ENCODE assay signal across 8 mouse cellular contexts in the genomic region with DNA sequence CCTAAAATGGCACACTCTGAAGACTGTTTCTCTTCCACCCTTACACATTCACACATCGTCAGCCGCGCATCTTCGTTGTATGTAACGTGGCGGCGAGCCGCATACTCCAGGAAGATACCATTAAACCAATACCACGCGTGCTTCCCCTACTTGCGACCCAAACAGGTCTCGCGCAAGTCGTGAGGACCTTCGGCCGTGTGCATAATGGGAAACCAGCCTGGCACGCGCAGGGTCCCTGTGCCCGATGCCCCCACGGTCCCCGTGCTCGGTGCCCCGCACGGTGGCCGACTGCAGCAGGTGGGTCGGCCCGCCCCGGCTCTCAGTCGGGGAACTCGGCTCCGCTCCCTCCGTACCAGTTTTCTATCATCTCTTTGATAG. TPM values are rescaled to one million over a fixed set of nuclear protein-coding genes. Genes with fewer than 3 reads are reported as not detected.
DNase-seq lines count a peak whose midpoint lies in the region; ATAC-seq and TF ChIP-seq lines count a peak whose summit lies in the region.

No protein-coding gene starts in this region.

- peaks cover 26% of the 10 kb centered on the region for H3K4me1 ChIP-seq in kidney, postnatal 0 days (replicated peaks; ENCODE audit: insufficient read depth, low read length)
- H3K4me1 ChIP-seq in bone marrow, adult 2 months (ENCODE audit: control insufficient read depth, insufficient read depth, low read length): no peaks in the 10 kb centered on the region; the same call in 1 of the 2 replicates

- H3K27me3 ChIP-seq in kidney, postnatal 0 days (ENCODE audit: insufficient read depth, low read length): no peaks in the 10 kb centered on the region

- no peaks in the 10 kb centered on the region for H3K9me3 ChIP-seq in kidney, postnatal 0 days (replicated peaks; ENCODE audit: low read length)

- peak; percentile 74 for ATAC-seq in kidney, postnatal 0 days (replicated peaks; ENCODE audit: low FRiP score, low read depth)
- peak; percentile 61 for ATAC-seq in granulocyte monocyte progenitor cell, adult 5-6 weeks (replicated peaks; ENCODE audit: poor library complexity, severe bottlenecking)
- peak; percentile 57 for ATAC-seq in megakaryocyte progenitor cell, adult 5-6 weeks (replicated peaks; ENCODE audit: poor library complexity)

- under 1% methylated on average over 32 of the region's 32 CpGs for WGBS in kidney, postnatal 0 days
- 1% methylated on average over 32 of the region's 32 CpGs for WGBS in bone marrow, adult 2 months

- peak overlapping the region; percentile 76 for H3K4me3 ChIP-seq in kidney, postnatal 0 days (replicated peaks; ENCODE audit: low read depth, low read length)
- H3K4me3 ChIP-seq in bone marrow, adult 2 months (replicated peaks; ENCODE audit: control insufficient read depth, low read depth, low read length): peak overlapping the region; percentile 82

- peak overlapping the region; percentile 96 for H3K27ac ChIP-seq in kidney, postnatal 0 days
- peak overlapping the region; percentile 76 for H3K27ac ChIP-seq in bone marrow, adult 2 months (ENCODE audit: control insufficient read depth, insufficient read depth, low read depth, low read length, poor library complexity)

- H3K36me3 ChIP-seq in kidney, postnatal 0 days (ENCODE audit: insufficient read depth, low read length): peaks cover 4% of the 10 kb centered on the region; the same call in 1 of the 2 replicates

- TF ChIP-seq POLR2A in bone marrow, adult 2 months (IDR thresholded peaks at IDR 0.05; ENCODE audit: borderline replicate concordance, control insufficient read depth, low read depth, low read length): no peak

- no peak for TF ChIP-seq CTCF in kidney, postnatal 0 days (IDR thresholded peaks at IDR 0.05; ENCODE audit: low read depth)
- no peak for TF ChIP-seq CTCF in bone marrow, adult 2 months (IDR thresholded peaks at IDR 0.05; ENCODE audit: control insufficient read depth, insufficient read depth, low read length)

- DNase-seq in kidney, postnatal 0 days (ENCODE audit: low spot score): no peak
- no peak for DNase-seq in kidney, postnatal 10 days
- no peak for DNase-seq in thymus, adult 18-20 months
- DNase-seq in spleen, postnatal 10 days (ENCODE audit: low spot score in 2 of 2): no peak
- no peak for DNase-seq in lung, postnatal 14 days

- H3K4me2 ChIP-seq in kidney, postnatal 0 days (ENCODE audit: low read length): peak overlapping the region; percentile 61

- peak overlapping the region; percentile 74 for H3K9ac ChIP-seq in kidney, postnatal 0 days (ENCODE audit: low read depth, low read length)

RNA-seq across cellular contexts. Expression of a gene that starts 0.5 kb away (rescaled TPM):
- polyA plus RNA-seq in kidney, postnatal 0 days (2015; fragmentation: Nextera tagmentation; extraction: Ambion mirVana): 25.4 and 26.1 TPM in 2 replicates
- polyA plus RNA-seq in bone marrow, adult 2 months (2011; ENCODE audit: insufficient read depth, insufficient read length, low replicate concordance, missing spikeins): 23.3 and 34.8 TPM in 2 replicates
- 46.0 and 47.0 TPM in 2 replicates for total RNA-seq in granulocyte monocyte progenitor cell, adult 5-6 weeks (2014; fragmentation: Nextera tagmentation)
- total RNA-seq in granulocyte monocyte progenitor cell, adult 5-6 weeks (2017): 46.9 and 61.6 TPM in 2 replicates
- total RNA-seq in megakaryocyte progenitor cell, adult 5-6 weeks (2015): 51.8 and 51.9 TPM in 2 replicates
- total RNA-seq in megakaryocyte progenitor cell, adult 5-6 weeks (2017): 46.6 and 58.4 TPM in 2 replicates

RNA-seq across cellular contexts. Expression of a gene that starts 0.7 kb away (rescaled TPM):
- 18.6 and 19.2 TPM in 2 replicates for polyA plus RNA-seq in kidney, postnatal 0 days (2015; fragmentation: Nextera tagmentation; extraction: Ambion mirVana)
- 3.6 and 5.4 TPM in 2 replicates for polyA plus RNA-seq in bone marrow, adult 2 months (2011; ENCODE audit: insufficient read depth, insufficient read length, low replicate concordance, missing spikeins)
- total RNA-seq in granulocyte monocyte progenitor cell, adult 5-6 weeks (2014; fragmentation: Nextera tagmentation): 21.9 and 25.8 TPM in 2 replicates
- 15.9 and 18.7 TPM in 2 replicates for total RNA-seq in granulocyte monocyte progenitor cell, adult 5-6 weeks (2017)
- 19.1 and 23.8 TPM in 2 replicates for total RNA-seq in megakaryocyte progenitor cell, adult 5-6 weeks (2015)
- total RNA-seq in megakaryocyte progenitor cell, adult 5-6 weeks (2017): 12.4 and 17.8 TPM in 2 replicates

RNA-seq across cellular contexts. Expression of a gene that starts 40.5 kb away (rescaled TPM):
- 0.61 and 1.0 TPM in 2 replicates for polyA plus RNA-seq in kidney, postnatal 0 days (2015; fragmentation: Nextera tagmentation; extraction: Ambion mirVana)
- polyA plus RNA-seq in bone marrow, adult 2 months (2011; ENCODE audit: insufficient read depth, insufficient read length, low replicate concordance, missing spikeins): 0.23 and 0.75 TPM in 2 replicates
- not detected in 2 replicates for total RNA-seq in granulocyte monocyte progenitor cell, adult 5-6 weeks (2014; fragmentation: Nextera tagmentation)
- total RNA-seq in granulocyte monocyte progenitor cell, adult 5-6 weeks (2017): not detected in 2 replicates
- total RNA-seq in megakaryocyte progenitor cell, adult 5-6 weeks (2015): not detected in 2 replicates
- total RNA-seq in megakaryocyte progenitor cell, adult 5-6 weeks (2017): not detected in 2 replicates
